In the genomic region with DNA sequence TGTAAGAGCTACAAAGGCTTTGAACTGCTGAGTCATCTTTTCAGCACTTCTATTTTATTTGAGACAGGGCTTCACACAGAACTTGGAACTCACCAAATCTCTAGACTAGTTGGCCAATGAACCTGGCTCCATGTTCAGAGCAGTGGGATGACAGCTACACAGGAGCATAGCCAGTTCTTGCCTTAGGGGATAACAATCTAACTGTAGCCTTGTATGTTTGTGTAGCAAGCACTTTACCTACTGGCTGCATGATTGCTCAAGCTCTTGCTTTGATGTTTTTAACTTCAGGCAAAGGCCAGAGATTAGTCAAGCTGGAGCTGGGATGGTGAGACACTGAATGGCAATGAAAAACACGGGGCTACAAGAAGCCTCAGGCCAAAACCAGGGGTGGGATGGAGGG, we compare ENCODE assay signal across 21 mouse cellular contexts.
A peak's percentile ranks its signal among the peaks of the same experiment; 100 is the strongest.
DNase-seq lines count a peak whose midpoint lies in the region; ATAC-seq and TF ChIP-seq lines count a peak whose summit lies in the region.
"Had no signal": no experiment of that assay in that cellular context is flagged by ENCODE, and none has a peak within 500 bp of the region (broad histone marks: within the 10 kb centered on the region; RNA-seq: fewer than 3 reads in every experiment).

No protein-coding gene starts in this region.

- in situ Hi-C loops in CH12.LX (cut with MboI; ENCODE audit: low pct_ligation_motif_present, low pct_unique_long_range_greater_than_20kb, low sequenced_read_pairs) = no loop called here

- H3K9ac ChIP-seq in liver, embryonic 13.5 days = no peak overlapping the region
- no peak overlapping the region for H3K9ac ChIP-seq in liver, embryonic 11.5 days (ENCODE audit: low read depth, low read length)
- H3K9ac ChIP-seq in CH12.LX (ENCODE audit: insufficient read depth, low read depth) = no peak overlapping the region
- H3K9ac ChIP-seq in liver, postnatal 0 days (replicated peaks) = no peak overlapping the region
- H3K9ac ChIP-seq: hindbrain, embryonic 12.5 days had no signal

- H3K36me3 ChIP-seq in liver, embryonic 13.5 days = no peaks in the 10 kb centered on the region
- H3K36me3 ChIP-seq in liver, embryonic 11.5 days (ENCODE audit: control insufficient read depth, insufficient read depth, low read length) = no peaks in the 10 kb centered on the region
- H3K36me3 ChIP-seq in CH12.LX (replicated peaks in 1 of 2; ENCODE audit: control insufficient read depth in 1 of 2, insufficient read depth in 1 of 2, low read length in 1 of 2) = no peaks in the 10 kb centered on the region
- no peaks in the 10 kb centered on the region for H3K36me3 ChIP-seq in liver, postnatal 0 days (replicated peaks; ENCODE audit: insufficient read depth, low read length)
- H3K36me3 ChIP-seq: embryonic facial prominence, embryonic 10.5 days; forebrain, embryonic 10.5 days; G1E; heart, embryonic 10.5 days; hindbrain, embryonic 12.5 days had no signal

- WGBS in liver, embryonic 13.5 days (ENCODE audit: insufficient replicate concordance) = 6% methylated on average over 1 of the region's 1 CpGs
- 18% methylated on average over 1 of the region's 1 CpGs for WGBS in liver, embryonic 11.5 days
- WGBS in liver, postnatal 0 days (ENCODE audit: insufficient replicate concordance) = 21% methylated on average over 1 of the region's 1 CpGs

- no peak overlapping the region for H3K27ac ChIP-seq in liver, embryonic 13.5 days
- H3K27ac ChIP-seq in liver, embryonic 11.5 days (ENCODE audit: low read depth, low read length) = no peak overlapping the region
- no peak overlapping the region for H3K27ac ChIP-seq in CH12.LX (ENCODE audit: insufficient read depth, low read depth)
- no peak overlapping the region for H3K27ac ChIP-seq in liver, postnatal 0 days (ENCODE audit: low read depth)
- H3K27ac ChIP-seq: embryonic facial prominence, embryonic 10.5 days; heart, embryonic 10.5 days; hindbrain, embryonic 12.5 days had no signal

- dilution Hi-C loops in CH12.LX (cut with MboI; ENCODE audit: extremely low pct_ligation_motif_present, extremely low pct_unique_long_range_greater_than_20kb, low sequenced_read_pairs) = no loop called here

- H3K79me2 ChIP-seq in CH12.LX (replicated peaks; ENCODE audit: control insufficient read depth, extremely low read depth, insufficient read depth, poor library complexity, severe bottlenecking) = no peaks in the 10 kb centered on the region

- no peak for TF ChIP-seq EP300 in CH12.LX (IDR thresholded peaks at IDR 0.05; ENCODE audit: low read length)
- no peak for TF ChIP-seq EP300 in liver, postnatal 0 days (IDR thresholded peaks at IDR 0.05; ENCODE audit: low read depth)

- TF ChIP-seq RAD21 in CH12.LX (IDR thresholded peaks at IDR 0.05; ENCODE audit: low read depth, low read length) = no peak

- no peak overlapping the region for H3K4me3 ChIP-seq in liver, embryonic 13.5 days (replicated peaks)
- H3K4me3 ChIP-seq in liver, embryonic 11.5 days (ENCODE audit: low read depth, low read length) = no peak overlapping the region
- no peak overlapping the region for H3K4me3 ChIP-seq in CH12.LX (replicated peaks in 1 of 3; ENCODE audit: low read depth in 2 of 3, low read length in 2 of 3, poor library complexity in 1 of 3)
- H3K4me3 ChIP-seq in liver, postnatal 0 days (ENCODE audit: low read depth, low read length) = no peak overlapping the region
- H3K4me3 ChIP-seq: embryonic facial prominence, embryonic 10.5 days; forebrain, embryonic 10.5 days; heart, embryonic 10.5 days; hindbrain, embryonic 12.5 days had no signal

- no peak for DNase-seq in liver, embryonic 13.5 days
- no peak for DNase-seq in liver, embryonic 11.5 days (ENCODE audit: low spot score)
- DNase-seq in CH12.LX (ENCODE audit: extremely low read depth) (no peak), ZHBTc4 (ENCODE audit: low read depth, low spot score) (peak; percentile 9)
- DNase-seq in liver, postnatal 0 days = no peak
- DNase-seq in left cerebral cortex, adult 11 months (ENCODE audit: low spot score) = no peak
- no peak for DNase-seq in urinary bladder, postnatal 4 days (ENCODE audit: low spot score in 2 of 2)
- DNase-seq: adrenal gland, postnatal 25 days; cerebellum, adult 2 months; cerebellum, postnatal 10 days; gastrocnemius, postnatal 36 days; heart, adult 18-20 months; heart, postnatal 10 days; heart, postnatal 4 days had no signal

- H3K9me3 ChIP-seq in liver, embryonic 13.5 days (replicated peaks) = no peaks in the 10 kb centered on the region
- H3K9me3 ChIP-seq in liver, embryonic 11.5 days (ENCODE audit: control insufficient read depth, low read length) = no peaks in the 10 kb centered on the region
- H3K9me3 ChIP-seq in CH12.LX (replicated peaks; ENCODE audit: low read length) = no peaks in the 10 kb centered on the region
- no peaks in the 10 kb centered on the region for H3K9me3 ChIP-seq in liver, postnatal 0 days (ENCODE audit: low read length)
- H3K9me3 ChIP-seq: embryonic facial prominence, embryonic 10.5 days; forebrain, embryonic 10.5 days; G1E; heart, embryonic 10.5 days; hindbrain, embryonic 12.5 days had no signal

- no peaks in the 10 kb centered on the region for H3K4me1 ChIP-seq in liver, embryonic 13.5 days (replicated peaks)
- no peaks in the 10 kb centered on the region for H3K4me1 ChIP-seq in liver, embryonic 11.5 days (replicated peaks; ENCODE audit: control insufficient read depth, insufficient read depth, low read length)
- peaks cover 0 to 10% of the 10 kb centered on the region in 2 experiments; a peak in 2 of 4 replicates for H3K4me1 ChIP-seq in CH12.LX (ENCODE audit: control insufficient read depth in 1 of 2, insufficient read depth in 2 of 2)
- H3K4me1 ChIP-seq in liver, postnatal 0 days (ENCODE audit: insufficient read depth) = no peaks in the 10 kb centered on the region; the same call in 1 of the 2 replicates
- H3K4me1 ChIP-seq: heart, embryonic 10.5 days had no signal

- TF ChIP-seq CTCF in CH12.LX (conservative IDR thresholded peaks at IDR 0.05 in 1 of 2, IDR thresholded peaks at IDR 0.05 in 1 of 2; ENCODE audit: low read depth in 2 of 2, low read length in 2 of 2) = no peak
- no peak for TF ChIP-seq CTCF in liver, postnatal 0 days (IDR thresholded peaks at IDR 0.05; ENCODE audit: low read depth)

- no peaks in the 10 kb centered on the region for H3K27me3 ChIP-seq in liver, embryonic 13.5 days
- no peaks in the 10 kb centered on the region for H3K27me3 ChIP-seq in liver, embryonic 11.5 days (replicated peaks; ENCODE audit: control insufficient read depth, insufficient read depth, low read length)
- H3K27me3 ChIP-seq in CH12.LX (replicated peaks) = no peaks in the 10 kb centered on the region
- H3K27me3 ChIP-seq in liver, postnatal 0 days (ENCODE audit: insufficient read depth, low read length) = no peaks in the 10 kb centered on the region
- H3K27me3 ChIP-seq: hindbrain, embryonic 12.5 days had no signal

- peak; percentile 55 for ATAC-seq in liver, embryonic 13.5 days (ENCODE audit: low read depth)
- no peak; the same call in 1 of the 2 replicates for ATAC-seq in liver, embryonic 11.5 days (replicated peaks; ENCODE audit: low FRiP score)
- ATAC-seq in liver, postnatal 0 days = peak; percentile 60
- ATAC-seq: forebrain, embryonic 14.5 days; hindbrain, embryonic 16.5 days had no signal

- H3K4me2 ChIP-seq in liver, embryonic 13.5 days = no peak overlapping the region
- no peak overlapping the region for H3K4me2 ChIP-seq in liver, embryonic 11.5 days
- no peak overlapping the region for H3K4me2 ChIP-seq in CH12.LX (ENCODE audit: insufficient read depth, low read depth, poor library complexity, severe bottlenecking)
- H3K4me2 ChIP-seq in liver, postnatal 0 days (ENCODE audit: low read depth, low read length) = no peak overlapping the region
- H3K4me2 ChIP-seq: hindbrain, embryonic 12.5 days had no signal

- no peak for TF ChIP-seq POLR2A in CH12.LX (IDR thresholded peaks at IDR 0.05; ENCODE audit: low read depth, low read length)

TF ChIP-seq in CH12.LX, 34 proteins besides CTCF, POLR2A, EP300 and RAD21:
- TF ChIP-seq IRF4 (IDR thresholded peaks at IDR 0.05; ENCODE audit: low read depth, low read length) (no peak), CHD1 (IDR thresholded peaks at IDR 0.05; ENCODE audit: low read depth, low read length) (no peak), MAFK (IDR thresholded peaks at IDR 0.05; ENCODE audit: insufficient replicate concordance, low read length) (0 out of 2 replicates have a peak, but pooled peaks have one; percentile 37), MAX (IDR thresholded peaks at IDR 0.05; ENCODE audit: low read length) (no peak)
